Mouse (Mus musculus): ENCODE results near the gene Ppip5k2. TPM values are rescaled to one million over a fixed set of nuclear protein-coding genes. Genes with fewer than 3 reads are reported as not detected.
"Not testable (repeated sequence)": the region's sequence is repeated elsewhere in the genome, so short reads cannot be mapped to it uniquely, and the experiment has no call there.

Ppip5k2 gene
- total RNA-seq (2015) (59.3 and 69.5 TPM in 2 replicates), total RNA-seq (2017) (64.3 and 77.7 TPM in 2 replicates)

DNA sequence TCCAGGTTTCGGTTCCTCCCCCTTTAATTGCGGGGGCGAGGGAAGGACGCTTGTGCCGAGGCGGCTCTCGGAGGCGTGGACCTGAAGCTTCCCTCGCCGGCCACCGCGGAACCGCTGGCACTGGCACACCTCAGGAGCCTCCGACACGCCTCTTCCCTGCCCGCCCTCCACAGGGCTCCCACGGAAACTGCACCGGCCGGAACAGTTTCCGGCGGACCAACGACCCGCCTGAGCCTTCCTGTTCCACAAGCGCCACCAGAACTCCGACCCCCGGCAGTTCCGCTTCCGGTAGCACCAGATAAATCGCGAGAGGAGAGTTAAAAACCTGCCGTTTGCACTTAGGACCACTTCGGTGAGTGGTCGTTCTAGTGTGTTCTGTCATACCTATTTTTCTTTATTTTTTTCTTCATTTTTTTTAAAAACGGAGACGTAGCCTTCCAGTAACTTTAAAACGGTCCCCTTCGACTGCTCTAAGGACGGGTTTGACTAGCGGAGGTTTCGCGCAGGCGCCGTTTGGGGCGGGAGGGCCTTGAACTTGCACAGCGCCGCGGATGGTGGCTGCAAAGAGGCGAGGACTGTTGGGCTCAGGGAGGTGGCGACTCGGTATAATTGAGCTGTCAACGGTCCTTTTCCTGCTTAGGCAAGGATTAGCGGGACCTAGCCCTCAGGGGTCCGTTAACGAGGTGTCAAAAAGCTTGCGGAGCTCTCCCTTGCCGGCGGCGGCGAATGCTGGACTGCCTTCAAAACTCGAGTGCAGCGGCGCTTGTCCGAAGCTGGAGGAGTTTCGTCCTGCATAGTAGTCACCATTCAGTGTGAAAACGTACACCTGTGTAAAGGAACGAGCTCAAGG, at the start of gene Ppip5k2, which contains the start of gene Gin1:
TSS of gene Ppip5k2 (minus strand) at position 508 of the 850 bp plus-strand sequence.
TSS of gene Gin1 (plus strand) at position 269 of the 850 bp plus-strand sequence.
- peak; percentile 78 for ATAC-seq (replicated peaks; ENCODE audit: poor library complexity)

DNA sequence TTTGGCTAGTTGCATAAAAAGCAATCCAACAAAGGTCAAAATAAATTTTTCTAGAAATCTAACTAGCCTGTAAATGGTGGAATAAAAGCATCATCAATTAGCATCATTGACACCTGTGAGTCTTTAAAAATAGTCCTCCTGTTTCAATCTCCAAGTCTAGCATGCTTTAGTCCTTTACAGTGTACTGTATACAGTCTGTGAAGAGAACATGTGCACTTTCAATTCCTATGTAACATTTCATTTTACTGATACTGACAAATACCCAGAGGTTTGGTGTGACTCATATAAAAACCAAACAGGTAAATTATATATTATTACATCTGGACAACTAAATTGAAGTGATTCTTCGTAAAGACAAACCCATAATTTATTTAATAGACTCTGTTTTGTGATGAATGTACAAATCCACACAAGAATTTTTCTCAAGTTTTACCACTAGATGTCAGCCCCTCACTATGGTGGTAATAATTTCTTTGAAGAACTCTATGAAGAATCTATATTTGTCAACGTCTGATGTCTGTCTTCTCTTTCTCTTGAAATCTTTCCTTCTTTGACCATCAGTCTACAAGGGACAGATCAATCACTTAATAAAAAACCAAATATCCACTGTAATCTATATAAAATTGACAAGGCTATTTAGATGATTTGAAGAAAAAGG, 39.2 kb upstream of the Ppip5k2 start:
- ATAC-seq (replicated peaks; ENCODE audit: poor library complexity): peak; percentile 76

DNA sequence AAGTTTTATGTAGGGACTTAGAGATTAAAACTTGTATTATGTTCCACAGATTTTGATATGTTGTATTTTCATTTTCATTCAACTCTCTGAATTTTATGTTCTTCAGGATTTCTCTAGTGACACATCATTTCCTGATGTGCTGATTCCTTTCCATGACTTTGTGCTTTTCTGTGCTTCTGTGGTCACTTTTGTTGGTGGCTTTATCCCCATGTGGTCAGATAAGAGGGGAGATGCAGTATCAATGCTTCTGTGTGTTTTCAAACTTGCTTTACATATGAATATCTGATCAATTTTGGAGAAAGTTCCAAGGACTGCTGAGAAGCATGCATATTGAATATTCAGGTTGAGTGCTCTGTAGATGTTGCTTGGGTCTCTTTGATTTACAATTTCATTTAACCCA, 34.3 kb upstream of the Ppip5k2 start:
- no peak for ATAC-seq (replicated peaks; ENCODE audit: poor library complexity)

DNA sequence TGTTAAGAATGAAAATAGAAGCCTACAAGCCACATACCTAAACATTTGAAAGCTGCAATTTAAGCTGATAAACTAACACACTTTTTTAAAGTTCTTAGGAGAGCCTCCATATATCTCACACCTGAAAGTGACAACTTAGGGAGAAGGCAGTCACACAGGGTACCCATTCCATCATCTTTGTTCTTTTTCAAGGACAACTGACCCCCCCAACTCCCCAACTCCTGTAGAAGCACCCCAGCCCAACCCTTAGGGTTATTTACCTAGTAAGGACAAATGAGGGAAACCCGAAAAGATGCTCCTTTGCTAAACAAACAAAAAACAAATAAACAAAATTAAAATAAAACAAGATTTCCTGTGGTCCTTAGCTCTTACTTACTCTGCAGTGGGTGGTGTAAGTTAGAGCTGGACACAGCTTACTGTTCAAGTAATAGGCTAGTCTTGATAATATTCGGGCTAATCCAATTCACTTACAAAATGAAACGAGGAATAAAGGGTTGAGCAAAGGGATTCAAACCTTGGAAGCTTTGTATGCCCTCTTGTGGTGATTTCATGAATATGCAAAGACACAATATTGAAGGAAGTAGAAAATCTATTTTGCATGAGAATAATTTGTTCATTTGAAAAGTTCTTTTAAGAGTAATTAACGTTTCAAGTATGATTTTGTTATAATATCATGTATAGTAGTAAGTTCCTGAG, 32.1 kb upstream of the Ppip5k2 start:
- ATAC-seq (replicated peaks; ENCODE audit: poor library complexity): peak; percentile 90

DNA sequence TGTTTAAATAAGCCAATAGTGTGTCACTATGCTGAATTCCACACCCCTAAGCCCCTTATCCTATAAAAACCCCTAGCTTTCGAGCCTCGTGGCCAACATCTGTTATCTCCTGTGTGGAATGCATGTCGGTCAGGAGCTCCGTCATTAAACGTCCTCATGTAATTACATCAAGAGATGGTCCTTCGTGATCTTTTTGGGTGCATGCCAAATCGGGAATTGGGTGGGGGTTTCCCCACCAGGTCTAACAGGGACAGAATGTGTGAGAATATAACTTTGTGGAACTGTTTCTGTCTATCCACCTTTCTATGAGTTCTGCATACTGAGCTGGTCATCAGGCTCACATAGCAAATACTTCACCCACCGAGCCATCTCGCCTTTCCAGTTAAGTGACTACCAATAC, 25.7 kb upstream of the Ppip5k2 start:
- no peak for ATAC-seq (replicated peaks; ENCODE audit: poor library complexity)

DNA sequence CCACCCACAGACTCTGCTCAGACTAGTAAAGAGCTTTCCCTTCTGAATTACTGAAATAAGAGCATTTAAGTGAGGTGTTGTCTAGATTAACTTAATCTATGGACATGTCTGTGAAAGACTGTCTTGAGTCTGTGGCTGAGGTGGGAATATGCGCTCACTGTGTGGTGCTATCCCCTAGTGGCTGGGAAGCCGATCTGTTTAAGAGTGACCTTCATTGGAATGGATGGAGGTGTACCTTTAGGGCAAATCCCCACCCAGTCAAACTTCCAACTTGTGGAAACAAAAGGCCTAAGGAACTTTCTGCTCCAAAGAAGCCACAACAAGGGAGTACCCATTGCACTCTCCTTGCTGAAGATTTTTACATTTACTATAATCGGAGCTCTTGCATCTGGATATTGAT, 23.9 kb upstream of the Ppip5k2 start:
- no peak for ATAC-seq (replicated peaks; ENCODE audit: poor library complexity)

DNA sequence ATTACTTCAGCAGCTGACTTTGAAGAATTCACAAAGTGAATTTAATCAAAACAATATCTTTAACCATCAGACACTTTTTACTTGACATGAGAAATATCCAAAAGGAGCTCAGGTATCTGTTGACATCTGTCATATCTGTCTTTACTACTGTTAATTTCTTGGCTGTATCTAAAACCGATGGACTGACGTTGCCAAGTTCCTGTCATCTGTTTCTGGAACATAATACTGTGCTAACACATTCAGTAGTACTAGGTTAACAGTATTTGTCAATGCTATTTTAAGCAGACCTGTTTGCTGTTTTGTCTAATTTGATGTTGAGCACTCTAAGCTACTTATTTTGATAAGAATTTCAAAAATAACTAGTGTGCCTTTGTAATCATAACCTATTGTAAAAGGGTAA, 18.3 kb upstream of the Ppip5k2 start:
- no peak for ATAC-seq (replicated peaks; ENCODE audit: poor library complexity)

DNA sequence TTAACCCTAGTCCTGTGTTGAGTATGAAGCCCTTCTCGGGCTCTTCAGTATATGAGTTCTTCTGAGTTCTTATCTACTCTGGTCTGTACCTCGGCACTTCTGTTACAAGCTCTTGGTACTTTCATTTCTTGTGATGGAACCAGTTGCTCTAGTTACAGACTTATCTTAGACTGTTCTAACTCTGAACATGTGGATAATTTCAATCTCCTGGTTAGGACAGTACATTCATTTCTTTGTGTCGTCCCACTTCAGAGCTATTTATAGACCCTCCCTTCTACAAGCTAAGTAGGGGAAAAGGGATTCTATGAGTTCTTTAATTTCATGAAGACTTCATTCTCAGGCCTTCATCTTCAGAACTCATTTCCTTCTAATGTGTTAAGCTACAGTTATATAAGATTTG, 17.5 kb upstream of the Ppip5k2 start:
- ATAC-seq (replicated peaks; ENCODE audit: poor library complexity): no peak

DNA sequence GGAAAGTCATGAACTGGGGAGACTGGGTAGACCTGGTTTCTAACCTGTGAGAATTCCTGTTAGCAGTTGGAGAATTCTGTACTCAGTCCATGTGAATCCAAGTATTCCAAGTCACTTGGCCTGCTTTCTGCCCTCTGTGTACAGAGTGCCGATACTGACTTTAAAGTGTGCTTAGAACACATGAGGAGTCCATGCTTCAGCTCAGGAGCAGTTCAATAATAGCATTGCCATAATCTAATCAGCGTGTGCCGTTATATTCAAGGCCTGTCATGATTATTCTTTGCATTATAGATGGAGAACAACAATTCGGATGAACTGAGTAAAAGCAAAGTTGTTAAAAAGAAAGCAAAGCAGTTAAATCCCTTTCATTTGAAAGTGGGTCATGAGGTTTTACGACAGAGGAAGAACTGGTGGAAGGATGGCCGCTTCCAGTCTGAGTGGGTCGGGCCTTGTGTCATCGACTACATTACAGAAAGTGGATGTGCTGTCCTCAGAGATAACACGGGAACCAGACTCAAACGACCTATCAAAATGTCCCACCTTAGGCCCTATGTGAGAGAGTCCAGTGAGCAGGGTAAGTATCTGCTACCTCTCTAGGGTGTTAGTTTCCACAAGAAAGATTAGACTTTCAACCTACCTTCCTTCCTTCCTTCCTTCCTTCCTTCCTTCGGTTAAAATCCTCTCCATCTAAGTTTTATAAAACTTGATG, 15.6 kb upstream of the Ppip5k2 start:
- ATAC-seq (replicated peaks; ENCODE audit: poor library complexity): 0 out of 2 replicates have a peak, but pooled peaks have one; percentile 44

DNA sequence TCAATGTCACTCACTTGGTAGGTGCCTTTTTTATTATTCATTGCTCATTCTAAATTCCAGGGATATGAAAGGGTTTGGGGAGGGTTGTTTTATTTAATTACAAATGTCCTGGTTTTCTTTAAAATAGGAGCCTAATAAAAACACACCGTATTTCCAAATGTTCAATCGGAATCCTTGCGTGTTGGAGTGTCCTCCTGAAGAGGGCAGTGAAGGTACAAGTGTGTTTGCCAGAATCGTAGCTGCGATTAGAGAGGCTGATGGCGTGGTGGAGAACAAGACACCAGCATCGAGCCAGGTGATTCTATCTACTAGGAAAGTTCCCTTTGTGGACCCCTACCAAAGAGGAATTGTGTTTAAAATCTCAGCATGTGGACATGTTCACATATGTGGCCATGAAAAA, 14.7 kb upstream of the Ppip5k2 start:
- no peak for ATAC-seq (replicated peaks; ENCODE audit: poor library complexity)

DNA sequence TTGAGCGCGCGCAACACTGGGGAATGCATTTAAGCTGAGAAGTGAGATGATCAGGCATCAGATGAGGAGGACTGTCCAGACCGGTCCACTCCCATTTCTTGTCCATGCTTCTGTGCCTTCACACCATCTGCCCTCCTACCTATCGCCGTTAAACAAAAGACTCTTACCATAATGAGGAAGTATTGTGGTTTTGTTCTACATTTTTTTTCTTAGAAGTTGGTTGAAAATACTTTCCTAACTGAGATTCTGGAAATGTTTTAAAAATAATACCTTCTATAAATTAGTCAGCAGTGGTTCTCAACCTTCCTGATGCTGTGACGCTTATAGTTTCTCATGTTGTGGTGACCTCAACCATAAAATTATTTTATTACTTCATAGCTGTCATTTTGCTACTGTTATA, 11.5 kb upstream of the Ppip5k2 start:
- ATAC-seq (replicated peaks; ENCODE audit: poor library complexity): peak; percentile 82

DNA sequence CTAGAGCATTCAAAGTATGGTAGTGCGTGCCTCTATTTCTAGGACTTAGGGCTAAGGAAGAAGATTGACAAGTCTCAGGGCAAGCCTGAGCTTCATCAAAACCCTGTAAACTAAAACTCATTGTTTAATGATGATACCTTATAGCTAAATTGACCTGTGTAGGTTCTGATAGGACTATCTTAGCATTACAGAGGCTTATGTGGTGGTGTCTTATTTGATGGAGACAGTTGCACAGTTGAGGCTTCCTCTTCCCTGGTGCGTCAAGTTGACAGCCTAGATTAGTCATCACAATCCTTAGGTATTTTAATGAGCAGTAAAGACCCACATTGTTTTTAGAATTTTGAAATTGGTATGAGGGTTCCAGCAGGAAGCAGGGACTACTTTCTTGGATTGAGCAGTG, 3.8 kb upstream of the Ppip5k2 start:
- no peak for ATAC-seq (replicated peaks; ENCODE audit: poor library complexity)

DNA sequence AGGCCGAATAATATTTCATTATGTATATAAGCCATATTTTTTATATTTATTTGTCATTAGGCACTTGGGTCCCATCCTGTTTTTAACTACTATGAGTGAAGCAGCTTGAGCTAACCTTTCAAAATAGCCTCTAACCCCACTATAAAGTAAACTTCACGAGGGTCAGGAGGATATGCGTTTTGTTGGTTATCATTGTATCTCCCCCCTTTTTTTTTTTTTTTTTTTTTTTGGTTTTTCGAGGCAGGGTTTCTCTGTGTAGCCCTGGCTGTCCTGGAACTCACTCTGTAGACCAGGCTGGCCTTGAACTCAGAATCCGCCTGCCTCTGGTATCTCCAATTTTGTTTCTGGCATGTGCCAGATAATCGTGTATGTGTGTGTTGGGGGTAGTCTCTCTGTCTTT, 3.2 kb upstream of the Ppip5k2 start:
- ATAC-seq (replicated peaks; ENCODE audit: poor library complexity): no peak

DNA sequence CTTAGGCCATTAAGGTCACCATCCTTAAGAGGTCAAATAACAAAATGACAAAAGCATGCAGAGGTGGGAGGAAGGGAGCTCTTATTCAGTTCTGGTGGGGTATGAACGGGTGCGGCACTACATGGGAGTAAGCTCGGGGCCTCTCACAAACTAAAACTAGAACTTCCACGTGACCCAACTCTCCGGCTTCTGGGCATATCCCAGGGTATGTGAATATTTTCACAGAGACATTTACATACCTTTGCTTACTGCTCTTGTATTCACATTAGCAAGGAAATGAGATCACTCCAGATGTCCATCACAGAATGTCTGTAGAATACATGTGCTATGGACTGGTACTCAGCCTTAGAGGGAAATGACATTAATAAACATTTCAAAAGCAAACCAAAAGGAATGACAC, 1.5 kb upstream of the Ppip5k2 start:
- ATAC-seq (replicated peaks; ENCODE audit: poor library complexity): no peak

DNA sequence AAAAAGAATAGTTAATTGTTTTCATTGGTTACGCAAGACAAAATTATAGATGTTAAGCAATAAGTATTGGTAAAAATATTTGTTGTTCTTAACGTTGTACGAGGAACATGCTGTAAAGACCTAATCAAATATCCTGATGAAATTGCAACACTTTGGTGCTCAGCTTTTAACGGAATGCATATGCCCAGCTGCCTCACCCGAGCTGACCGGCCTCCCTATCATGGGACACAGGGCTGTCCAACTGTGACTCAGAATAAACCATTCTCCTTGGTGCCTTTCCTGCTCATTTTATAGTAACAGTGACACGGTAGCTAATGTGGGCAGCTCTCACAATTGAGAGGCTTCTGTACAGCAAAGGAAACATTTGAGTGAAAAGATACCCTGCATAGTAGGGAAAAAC, 907 bp upstream of the Ppip5k2 start:
- ATAC-seq (replicated peaks; ENCODE audit: poor library complexity): no peak

DNA sequence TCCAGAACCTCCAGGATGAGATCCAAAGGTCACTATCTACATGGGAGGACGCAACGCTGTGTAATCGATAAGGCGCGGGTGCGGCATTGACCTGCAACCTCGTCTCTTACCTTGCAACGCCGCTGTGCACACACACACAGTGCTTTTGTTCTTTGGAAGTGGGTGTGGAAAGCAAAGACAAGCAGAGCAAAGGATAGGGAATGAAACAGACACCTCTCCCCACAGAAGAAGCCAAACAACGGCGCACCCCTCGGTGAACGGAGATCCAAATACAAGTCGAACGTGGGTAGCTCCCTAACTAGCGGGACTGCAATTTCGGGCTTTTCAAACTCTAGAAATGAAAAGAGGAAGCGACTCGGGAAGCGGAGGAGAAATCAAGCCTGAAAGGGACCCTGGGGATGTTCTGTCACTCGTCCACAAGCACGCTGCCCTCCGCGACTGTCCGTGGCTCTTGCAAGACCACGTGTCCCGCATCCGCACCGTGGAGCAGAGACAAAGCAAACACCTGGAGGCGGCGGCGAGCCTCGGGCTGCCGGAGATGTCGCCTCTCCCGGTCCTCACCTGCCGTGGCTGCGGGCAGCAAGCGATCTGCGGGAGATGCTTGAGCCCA, 812 bp downstream of the Ppip5k2 start:
- ATAC-seq (replicated peaks; ENCODE audit: poor library complexity): peak; percentile 36

DNA sequence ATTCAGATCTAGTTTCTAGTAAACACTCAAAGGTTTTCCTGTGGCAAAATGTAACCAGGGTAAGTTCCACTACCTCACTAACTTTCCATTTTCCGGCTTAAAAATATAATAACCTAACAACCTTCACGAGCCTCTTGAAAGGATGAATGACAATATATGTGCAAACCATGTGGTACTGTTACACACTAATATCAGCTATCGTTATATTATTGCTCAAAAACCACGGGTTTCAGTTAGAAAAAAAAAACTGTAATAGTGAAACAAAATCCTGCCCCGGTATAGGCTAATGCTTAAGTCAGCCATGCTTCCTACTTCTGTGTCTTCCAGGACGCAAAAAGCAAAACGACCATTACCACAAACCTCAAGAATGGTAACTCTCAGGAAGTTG, 1.3 kb downstream of the Ppip5k2 start:
- ATAC-seq (replicated peaks; ENCODE audit: poor library complexity): peak; percentile 13

DNA sequence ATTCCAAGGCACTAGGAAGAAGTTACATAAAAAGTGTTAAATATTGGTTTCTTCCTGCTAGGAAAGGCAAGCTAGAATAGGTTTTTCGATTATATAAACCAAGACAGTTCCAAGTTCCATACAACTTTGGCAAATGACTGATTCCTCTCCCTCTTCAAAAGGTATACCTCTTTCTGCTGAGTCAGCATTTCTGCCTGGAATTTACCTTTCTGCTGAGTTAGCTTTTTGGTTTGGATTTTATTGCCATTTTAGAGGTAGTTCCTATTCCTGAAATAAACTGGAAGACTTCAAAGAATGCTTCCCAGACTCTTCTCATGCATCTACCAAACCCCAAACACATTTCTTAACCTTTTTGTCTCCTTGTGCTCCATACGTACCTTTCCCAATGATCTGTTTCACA, 2.1 kb downstream of the Ppip5k2 start:
- ATAC-seq (replicated peaks; ENCODE audit: poor library complexity): no peak

DNA sequence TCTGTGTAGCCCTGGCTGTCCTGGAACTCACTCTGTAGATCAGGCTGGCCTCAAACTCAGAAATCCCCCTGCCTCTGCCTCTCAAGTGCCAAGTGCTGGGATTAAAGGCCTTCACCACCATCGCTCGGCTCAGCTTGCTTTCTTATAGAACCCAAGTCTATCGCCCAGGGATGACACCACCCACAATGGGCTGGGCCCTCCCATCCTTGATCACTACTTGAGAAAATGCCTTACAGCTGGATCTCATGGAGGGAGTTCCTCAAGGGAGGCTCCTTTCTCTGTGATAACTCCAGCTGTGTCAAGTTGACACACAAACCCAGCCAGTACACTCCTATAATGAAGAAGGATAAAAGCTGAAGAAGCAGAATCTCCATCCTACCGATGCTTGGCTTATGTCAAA, 4.5 kb downstream of the Ppip5k2 start:
- not testable (repeated sequence) for ATAC-seq (replicated peaks; ENCODE audit: poor library complexity)

DNA sequence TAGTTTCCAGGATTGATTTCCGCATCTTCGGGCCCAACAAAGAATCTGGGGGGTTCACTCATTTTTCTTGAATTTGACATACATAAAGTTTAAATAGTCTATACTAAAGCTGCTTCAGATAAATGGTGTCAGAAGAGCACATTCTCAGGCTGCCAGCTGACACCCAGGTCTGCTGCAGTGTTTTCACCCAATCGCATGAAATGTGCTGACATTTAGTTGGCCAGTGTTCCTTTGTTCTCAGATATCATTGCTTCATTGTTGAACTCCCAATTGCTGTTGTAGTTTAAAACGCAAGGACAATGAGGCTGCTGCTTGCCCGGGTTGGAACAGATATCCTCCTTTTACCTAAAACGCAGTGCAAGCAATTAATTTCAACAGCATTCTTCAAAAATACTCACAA, 8.7 kb downstream of the Ppip5k2 start:
- ATAC-seq (replicated peaks; ENCODE audit: poor library complexity): no peak

DNA sequence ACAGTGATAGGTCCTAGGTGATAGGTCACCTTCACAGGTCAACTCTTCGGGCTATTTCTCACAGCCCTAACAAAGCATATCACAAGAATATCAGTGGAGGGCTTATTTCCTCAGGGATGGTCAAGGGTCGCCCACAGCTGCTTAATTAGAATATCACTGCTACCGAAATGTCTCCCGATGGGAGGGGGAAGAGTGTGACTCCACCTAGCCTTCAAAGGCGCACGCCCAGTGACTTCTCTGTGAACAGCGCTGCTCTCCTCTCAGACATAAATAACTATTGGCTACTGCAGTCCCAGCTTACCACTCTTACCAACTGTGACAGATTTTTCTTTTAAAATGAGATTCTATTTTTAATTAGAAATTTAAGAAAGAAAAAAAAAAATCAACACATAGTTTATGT, 9.6 kb downstream of the Ppip5k2 start:
- ATAC-seq (replicated peaks; ENCODE audit: poor library complexity): no peak
